Mouse (Mus musculus) spleen, postnatal 4 days (tissue): ENCODE measurements around the gene Scgb1c1.

Source experiments
- DNase-seq, 2 experiments: peaks; one replicate each; pipeline ENCODE4 v3.0.0; 2022; ENCODE audit warnings: low spot score in 2 of 2

The Scgb1c1 gene

DNA sequence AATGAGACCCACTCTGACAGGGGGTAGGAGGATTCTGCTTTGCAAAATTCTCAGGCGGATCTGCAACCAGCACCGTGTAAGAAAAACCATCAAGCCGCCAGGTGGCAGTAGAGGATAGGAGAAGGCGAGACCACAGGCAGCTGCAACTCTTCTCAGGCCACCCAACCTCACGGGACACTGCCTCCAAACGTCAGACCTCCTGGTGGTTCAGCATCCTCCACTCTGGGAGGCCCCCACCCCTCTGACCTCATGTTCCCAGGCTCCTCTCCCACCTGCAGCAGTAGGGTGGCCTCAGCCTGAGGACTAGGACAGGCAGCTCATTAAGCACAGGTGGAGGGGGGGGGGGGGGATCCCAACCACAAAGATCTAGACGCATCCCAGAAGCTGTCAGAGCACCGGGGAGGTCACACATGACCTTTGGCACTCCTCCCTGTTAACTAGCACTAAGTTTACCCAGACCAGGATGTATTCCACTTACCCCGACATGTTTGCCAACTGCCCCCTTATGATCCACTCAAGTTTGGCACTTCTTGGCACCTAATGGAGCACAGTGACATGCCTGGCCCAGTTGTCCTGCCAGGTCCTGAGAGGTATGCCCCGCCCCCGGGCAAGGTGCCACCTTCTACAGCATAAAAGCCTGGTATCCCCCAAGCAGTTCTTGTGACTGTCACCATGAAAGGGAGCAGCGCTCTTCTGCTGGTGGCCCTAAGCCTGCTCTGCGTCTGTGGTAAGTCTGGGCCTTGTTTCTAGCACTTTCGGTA is at the start of gene Scgb1c1:
Scgb1c1 (plus strand) TSS at position 643 of the 761 bp plus-strand sequence.
- peak; percentile 87 to 97 for DNase-seq

DNA sequence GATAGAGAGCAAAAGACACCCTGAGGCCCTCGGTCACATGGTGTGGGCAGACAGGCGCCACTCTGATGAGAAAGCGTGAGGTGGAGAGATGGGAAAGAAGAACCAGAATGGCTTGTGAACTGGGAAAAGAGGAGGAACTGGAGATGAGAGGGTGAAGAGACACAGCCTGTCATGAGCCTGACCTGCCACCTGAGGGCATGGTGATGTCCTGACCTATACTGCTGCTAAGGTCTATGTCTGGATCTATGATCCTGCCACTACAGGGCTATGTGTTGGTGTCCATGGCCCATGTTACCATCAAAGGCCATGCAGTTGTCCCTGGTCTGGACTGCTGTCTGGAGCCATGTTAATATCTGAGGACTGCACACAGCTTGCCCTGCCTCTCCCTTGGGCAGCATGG is 47.7 kb upstream of the Scgb1c1 start:
- no peak for DNase-seq

DNA sequence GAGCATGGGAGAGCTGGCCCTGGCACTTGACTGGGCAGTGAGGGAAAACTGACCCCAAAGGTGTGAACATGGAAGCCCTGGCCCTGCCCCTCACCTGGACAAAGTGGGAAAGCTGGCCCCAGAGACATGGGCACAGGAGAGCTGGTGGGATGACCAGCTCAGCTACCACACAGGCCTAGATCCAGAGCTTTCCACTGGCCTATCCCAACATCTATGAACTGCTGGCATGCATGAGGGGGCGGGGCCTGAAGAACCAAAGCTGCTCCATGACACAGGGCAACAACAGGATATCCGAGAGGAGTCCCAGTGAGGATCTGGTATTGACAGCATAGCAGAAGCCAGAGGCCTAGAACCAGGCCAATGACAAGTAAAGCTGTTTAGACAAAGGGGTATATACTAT is 47.1 kb upstream of the Scgb1c1 start:
- no peak for DNase-seq

- DNase-seq, result no peak
Observed at GRCm38 (mm10) chr7:140802629-140803028, 42.7 kb upstream of the Scgb1c1 start.

DNA sequence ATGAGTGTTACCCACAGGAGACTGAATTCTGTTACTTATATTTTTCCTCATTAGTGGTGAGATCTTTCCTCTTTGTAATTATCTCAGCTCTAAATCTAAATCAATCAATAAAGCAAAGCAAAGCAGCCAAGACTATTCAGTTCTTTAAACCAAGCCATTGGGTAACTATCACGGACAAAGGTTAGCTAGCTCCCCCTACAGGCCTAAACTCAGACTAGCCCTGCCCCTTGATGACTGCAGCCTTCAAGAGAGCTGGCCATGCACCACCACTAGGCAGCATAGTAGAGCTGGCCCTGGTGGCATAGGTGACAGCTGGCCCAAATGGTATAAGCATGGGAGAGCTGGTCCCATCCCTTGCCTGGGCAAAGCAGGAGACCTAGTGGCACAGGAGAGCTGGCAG is 39.6 kb upstream of the Scgb1c1 start:
- peak in 1 of 2 experiments; percentile 26 for DNase-seq

GRCm38 (mm10) chr7:140810496-140810895 is 34.9 kb upstream of the Scgb1c1 start:
- no peak for DNase-seq

DNA sequence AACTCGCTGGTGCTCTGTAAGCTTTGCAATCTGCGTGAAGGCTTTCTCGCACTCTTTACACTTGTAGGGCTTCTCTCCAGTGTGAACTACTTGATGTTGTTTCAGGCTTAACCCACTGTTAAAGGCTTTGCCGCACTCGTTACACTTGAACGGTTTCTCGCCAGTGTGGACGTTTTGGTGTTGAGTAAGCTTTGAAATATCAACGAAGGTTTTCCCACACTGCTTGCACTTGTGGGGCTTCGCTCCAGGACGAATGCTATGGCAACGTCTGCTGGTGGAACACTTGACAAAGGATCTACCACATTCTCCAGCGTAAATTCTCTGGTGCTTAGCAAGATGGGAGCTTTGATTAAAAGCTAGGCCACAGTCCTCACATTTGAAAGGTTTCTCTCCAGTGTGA is 33.6 kb upstream of the Scgb1c1 start:
- DNase-seq, result no peak

DNA sequence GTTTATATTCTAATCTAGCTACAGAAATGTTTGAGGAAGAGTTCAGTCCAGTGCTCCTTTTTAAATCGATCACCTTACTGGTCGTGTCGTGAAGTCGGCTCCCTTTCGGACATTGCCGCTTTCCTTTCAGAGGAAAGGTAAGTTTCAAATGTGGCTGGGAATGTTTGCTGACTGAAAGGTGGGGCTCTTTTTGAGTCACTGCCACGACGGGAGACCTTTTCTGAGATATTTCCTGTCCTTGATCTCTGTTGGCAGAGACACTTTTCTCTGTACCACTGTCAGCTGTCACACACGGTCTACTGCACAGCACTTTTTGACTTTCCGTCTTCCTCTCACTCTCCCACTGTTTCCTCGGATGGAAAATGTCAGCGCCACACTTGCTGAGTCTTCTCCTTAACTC is 32.5 kb upstream of the Scgb1c1 start:
- no peak for DNase-seq

DNA sequence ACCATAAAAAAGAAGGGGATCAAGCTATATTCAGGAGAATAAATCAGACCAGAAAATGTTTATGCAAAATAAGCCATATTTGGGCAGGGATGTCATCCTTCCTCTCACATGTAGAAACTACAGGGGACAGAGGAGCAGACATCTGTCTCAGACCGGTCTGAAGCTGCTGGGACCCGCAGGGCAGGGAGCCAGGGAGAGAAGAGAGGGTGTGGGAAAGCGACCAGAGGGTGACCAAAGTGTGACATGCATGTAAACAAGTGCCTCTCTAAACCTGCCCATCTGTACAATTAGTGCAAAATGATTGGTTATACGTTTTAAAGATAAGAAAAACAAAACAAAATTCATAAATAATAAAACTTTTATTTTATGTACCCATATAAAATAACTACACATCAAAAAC is 25.2 kb upstream of the Scgb1c1 start:
- peak in 1 of 2 experiments; percentile 56 for DNase-seq

- no peak for DNase-seq
Observed at GRCm38 (mm10) chr7:140821305-140821652, 24.1 kb upstream of the Scgb1c1 start.

DNA sequence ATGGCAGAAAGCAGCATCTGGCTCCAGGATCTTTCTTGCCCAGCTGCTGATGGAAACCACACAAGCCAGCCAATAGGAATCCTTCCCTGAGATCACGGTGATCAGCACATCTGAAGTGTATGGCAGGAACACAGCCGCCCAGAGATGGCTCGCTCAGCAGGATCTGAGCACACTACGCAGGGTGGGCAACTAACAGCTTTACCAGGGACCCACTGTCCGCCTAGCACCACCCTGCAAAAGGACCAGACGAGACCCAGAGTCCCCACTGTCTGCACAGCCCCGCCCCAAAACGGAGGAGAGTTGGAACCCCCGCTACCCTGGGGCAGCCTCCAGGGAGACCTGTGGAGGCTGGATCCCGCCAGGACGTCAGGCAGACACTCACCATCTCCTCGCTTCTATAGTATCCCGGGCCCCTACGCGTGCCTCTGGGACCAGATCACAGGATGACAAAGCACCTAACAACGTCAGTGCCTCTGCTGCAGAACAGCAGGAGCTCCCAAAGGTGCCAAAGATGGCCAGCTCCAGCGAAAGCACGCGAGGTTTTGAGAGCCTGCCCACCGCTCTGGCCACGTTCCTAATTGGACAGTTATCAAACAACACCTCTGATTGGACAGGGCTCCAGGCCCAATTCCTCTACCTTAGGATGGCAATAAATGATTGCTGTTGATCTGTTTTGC is 23.6 kb upstream of the Scgb1c1 start, which contains the start of gene Zfp941:
Zfp941 (minus strand) TSS at position 526 of the 677 bp plus-strand sequence.
- peak in 1 of 2 experiments; percentile 57 for DNase-seq

DNA sequence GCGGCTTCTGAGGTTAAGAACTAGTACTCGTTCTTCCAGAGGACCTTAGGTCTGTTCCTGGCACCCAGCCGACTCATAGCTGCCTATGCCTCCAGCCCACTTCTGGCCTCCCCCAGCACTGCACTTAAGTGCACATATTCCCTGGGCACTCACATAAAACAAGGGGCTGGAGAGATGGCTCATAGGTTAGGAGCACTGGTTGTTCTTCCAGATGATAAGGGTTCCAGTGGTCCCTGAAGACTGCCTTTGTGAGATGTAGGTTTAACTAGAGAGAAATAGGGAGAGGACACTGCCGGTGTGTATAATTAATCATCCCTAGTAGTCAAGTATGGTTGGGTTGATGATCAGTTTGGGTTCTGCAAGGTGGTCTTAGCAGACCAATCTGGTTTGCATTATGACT is 22.6 kb upstream of the Scgb1c1 start:
- no peak for DNase-seq

DNA sequence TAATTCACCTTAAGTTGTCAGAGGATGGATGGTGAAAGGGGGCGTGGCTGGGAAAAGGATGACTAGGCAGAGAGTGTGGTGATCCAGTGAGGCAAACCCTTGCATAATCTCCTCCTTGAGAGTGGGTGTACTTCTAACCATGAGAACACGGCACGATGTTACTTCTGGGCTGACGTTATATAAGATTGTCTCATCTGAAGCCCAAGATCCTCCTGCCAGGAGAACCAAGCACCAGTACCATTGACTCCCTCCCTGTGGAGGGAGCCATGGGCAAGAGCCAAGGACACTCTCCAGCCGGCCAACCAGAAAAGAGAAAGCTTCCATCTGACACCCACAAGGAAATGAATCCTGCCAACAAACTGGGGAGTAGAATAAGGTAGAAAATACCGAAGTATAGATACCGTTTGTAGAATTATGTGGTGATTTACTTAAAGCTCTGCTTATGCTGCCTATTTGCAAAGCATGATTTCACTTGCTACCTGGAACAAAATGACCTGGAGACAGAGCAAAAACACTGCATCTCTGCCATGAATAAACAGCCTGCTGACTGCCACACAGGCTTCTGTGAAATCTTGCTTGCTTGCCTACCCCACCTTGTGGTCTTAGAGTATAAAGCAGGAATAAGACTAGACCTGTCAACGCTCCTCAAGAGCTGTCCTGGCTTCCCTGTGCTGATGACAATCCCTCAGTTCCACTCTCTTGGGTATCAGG is 17.0 kb upstream of the Scgb1c1 start:
- DNase-seq, result no peak

GRCm38 (mm10) chr7:140831447-140831846 is 13.9 kb upstream of the Scgb1c1 start:
- no peak for DNase-seq

- peak in 1 of 2 experiments; percentile 51 for DNase-seq
Observed at GRCm38 (mm10) chr7:140833341-140833740, 12.0 kb upstream of the Scgb1c1 start.

DNA sequence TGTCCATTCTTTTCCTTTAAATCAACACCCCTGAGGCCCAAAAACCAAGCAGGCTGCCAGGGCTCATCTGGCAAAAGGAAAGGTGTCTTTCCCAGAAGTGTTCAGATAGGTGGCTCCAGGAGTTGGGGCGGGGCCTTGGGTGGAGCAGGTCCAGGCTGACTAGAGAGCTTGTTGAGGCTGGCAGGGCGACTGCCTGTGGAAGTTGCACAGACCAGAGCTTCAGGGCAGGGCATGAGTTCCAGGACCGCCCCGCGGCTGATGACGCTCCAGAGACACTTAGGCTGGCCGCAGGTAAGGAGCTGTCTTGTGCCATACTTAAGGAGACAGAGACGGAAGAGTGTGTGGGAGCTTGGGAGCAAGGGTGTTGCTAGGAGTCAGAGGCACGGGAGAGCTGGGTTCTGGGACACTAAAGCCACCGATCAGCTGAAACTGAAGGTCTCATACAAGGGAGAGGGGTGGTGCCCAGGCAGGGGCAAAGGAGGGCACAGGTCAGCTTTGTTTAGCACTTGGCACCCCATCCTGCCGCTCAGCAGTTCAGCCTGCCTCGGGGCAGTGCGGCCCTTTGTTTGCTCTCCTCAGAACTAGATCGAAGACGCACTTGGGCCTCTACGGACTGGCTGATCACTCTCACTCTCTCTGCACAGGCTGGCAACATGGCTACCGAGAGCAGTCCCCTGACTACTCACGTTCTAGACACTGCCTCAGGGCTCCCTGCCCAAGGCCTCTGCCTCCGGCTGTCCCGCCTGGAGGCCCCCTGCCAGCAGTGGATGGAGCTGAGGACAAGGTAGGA is 10.2 kb upstream of the Scgb1c1 start, which contains the start of gene Urah:
Urah (plus strand) TSS at position 51 of the 790 bp plus-strand sequence.
- DNase-seq, result no peak

- no peak for DNase-seq
Observed at GRCm38 (mm10) chr7:140835758-140836087, 9.6 kb upstream of the Scgb1c1 start.

- DNase-seq, result peak in 1 of 2 experiments; percentile 55
Observed at GRCm38 (mm10) chr7:140836243-140837115, 8.9 kb upstream of the Scgb1c1 start.

- DNase-seq, result no peak
Observed at GRCm38 (mm10) chr7:140839556-140839955, 5.8 kb upstream of the Scgb1c1 start.
